Mouse (Mus musculus) neural tube, embryonic 14.5 days (tissue): ENCODE results near the gene Cby3. TPM values are rescaled to one million over a fixed set of nuclear protein-coding genes. Genes with fewer than 3 reads are reported as not detected.
"Not testable (repeated sequence)": the region's sequence is repeated elsewhere in the genome, so short reads cannot be mapped to it uniquely, and the experiment has no call there.

Experiments used
- ATAC-seq: fragments of 200-750 bp; cut with Nextera tagmentation; 2 replicates; pipeline ENCODE4 v1.8.0; 2017; ENCODE audit warnings: low read depth, mild to moderate bottlenecking, moderate TSS enrichment, moderate library complexity
- H3K27ac ChIP-seq: fragments of 300-500 bp; sonication (generic); 2 replicates; pipeline ENCODE4 v1.5.1; 2014; ENCODE audit warnings: low read depth, mild to moderate bottlenecking, control low read depth, low read length, moderate library complexity, mixed read lengths
- H3K27me3 ChIP-seq: fragments of 300-500 bp; sonication (generic); 2 replicates; pipeline ENCODE4 v1.6.1; 2014; ENCODE audit warnings: low read length; ENCODE audit not compliant: control insufficient read depth, insufficient read depth
- H3K36me3 ChIP-seq: fragments of 300-500 bp; sonication (generic); 2 replicates; pipeline ENCODE4 v1.6.1; 2014; ENCODE audit warnings: low read length, mixed read lengths; ENCODE audit not compliant: control insufficient read depth, insufficient read depth
- H3K4me1 ChIP-seq: fragments of 300-500 bp; sonication (generic); 2 replicates; pipeline ENCODE4 v1.6.1; 2014; ENCODE audit warnings: low read length; ENCODE audit not compliant: control insufficient read depth, insufficient read depth
- H3K4me2 ChIP-seq: fragments of 300-500 bp; sonication (generic); 2 replicates; pipeline ENCODE4 v1.6.1; 2014; ENCODE audit warnings: mild to moderate bottlenecking, low read depth, low read length, control low read depth
- H3K4me3 ChIP-seq: fragments of 300-500 bp; sonication (generic); 2 replicates; pipeline ENCODE4 v1.5.1; 2014; ENCODE audit warnings: low read depth, low read length, control low read depth, mixed read lengths
- H3K9ac ChIP-seq: fragments of 300-500 bp; sonication (generic); replicated peaks from 2 replicates; pipeline ENCODE4 v1.6.1; 2014; ENCODE audit warnings: low read depth, mild to moderate bottlenecking, control low read depth, low read length, mixed read lengths
- H3K9me3 ChIP-seq: fragments of 300-500 bp; sonication (generic); 2 replicates; pipeline ENCODE4 v1.6.1; 2016; ENCODE audit warnings: low read length; ENCODE audit not compliant: control insufficient read depth
- WGBS: fragments of 180-500 bp; shearing (Covaris S2); extraction: QIAGEN DNeasy Blood & Tissue Kit; methylation state at CpG from one replicate; pipeline ENCODE4 v1.1.7; 2014; 5-methylcytosine and 5-hydroxymethylcytosine counted together
- polyA plus RNA-seq: library from polyadenylated mRNA; unstranded; fragments of >200 nt; fragmentation: Nextera tagmentation; extraction: Ambion mirVana; gene quantifications from 2 replicates; pipeline ENCODE4 v1.2.1, GENCODE M21; 2014

Cby3 gene
- 0.81 and 0.92 TPM in 2 replicates for polyA plus RNA-seq

- no peaks in the 10 kb centered on the region for H3K4me1 ChIP-seq
- H3K27me3 ChIP-seq, result no peaks in the 10 kb centered on the region
- H3K4me3 ChIP-seq, result no peak within 1 kb of the TSS
- H3K4me2 ChIP-seq, result no peak within 1 kb of the TSS
- H3K36me3 ChIP-seq, result no peaks in the 10 kb centered on the region
- ATAC-seq, result no peak
- no peaks in the 10 kb centered on the region for H3K9me3 ChIP-seq
- H3K9ac ChIP-seq, result no peak within 1 kb of the TSS
- no peak within 1 kb of the TSS for H3K27ac ChIP-seq
Observed at GRCm38 (mm10) chr11:50354162-50354561, at the start of gene Cby3. Gene Cby3 (plus strand): TSS chr11:50354462.

DNA sequence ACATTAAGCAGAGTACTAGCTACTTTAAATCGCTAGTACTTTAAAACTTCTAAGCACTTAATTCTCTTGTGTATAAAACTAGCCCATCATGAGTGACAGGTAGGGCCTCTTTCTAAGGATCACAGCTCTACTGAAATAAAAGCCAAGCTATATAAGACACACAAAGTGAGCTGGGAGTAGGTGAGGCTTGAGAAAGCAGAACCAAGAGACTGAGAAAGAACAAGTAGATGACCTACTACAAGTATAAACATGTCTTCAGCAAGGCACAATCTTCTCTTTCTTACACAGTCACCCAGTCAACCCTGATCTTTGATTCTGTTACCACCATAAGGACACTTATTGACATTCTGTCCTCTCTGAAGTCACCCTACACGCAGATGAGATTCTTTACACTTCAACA lies 41.5 kb upstream of the Cby3 start:
- no peaks in the 10 kb centered on the region for H3K27me3 ChIP-seq
- ATAC-seq, result no peak
- WGBS, result 90% methylated on average over 2 of the region's 2 CpGs

DNA sequence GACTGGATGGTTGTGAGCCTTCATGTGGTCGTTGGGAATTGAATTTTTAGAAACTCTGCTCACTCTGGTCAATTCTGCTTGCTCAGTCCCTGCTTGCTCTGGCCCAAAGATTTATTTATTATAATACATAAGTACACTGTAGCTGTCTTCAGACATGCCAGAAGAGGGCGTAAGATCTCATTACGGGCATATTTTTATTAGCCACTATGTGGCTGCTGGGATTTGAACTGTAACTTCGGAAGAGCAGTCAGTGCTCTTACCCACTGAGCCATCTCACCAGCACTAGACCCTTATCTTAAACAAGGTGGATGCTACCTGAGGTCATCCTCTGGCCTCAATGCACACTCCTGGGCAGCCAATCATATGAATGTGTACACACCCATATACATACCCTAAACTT lies 34.9 kb upstream of the Cby3 start:
- not testable (repeated sequence) for H3K36me3 ChIP-seq, H3K27me3 ChIP-seq, H3K4me2 ChIP-seq, H3K27ac ChIP-seq, H3K9me3 ChIP-seq, ATAC-seq, H3K9ac ChIP-seq, H3K4me3 ChIP-seq
- H3K4me1 ChIP-seq, result peaks cover 21% of the 10 kb centered on the region
- 91% methylated on average over 4 of the region's 4 CpGs for WGBS

More for the DNA sequence above, 41.5 kb upstream of the Cby3 start:
- Histone ChIP-seq H3K4me3 (no peak overlapping the region), H3K4me1 (no peaks in the 10 kb centered on the region), H3K4me2 (no peak overlapping the region), H3K27ac (no peak overlapping the region), H3K9me3 (no peaks in the 10 kb centered on the region), H3K9ac (no peak overlapping the region), H3K36me3 (peaks cover 20% of the 10 kb centered on the region)

DNA sequence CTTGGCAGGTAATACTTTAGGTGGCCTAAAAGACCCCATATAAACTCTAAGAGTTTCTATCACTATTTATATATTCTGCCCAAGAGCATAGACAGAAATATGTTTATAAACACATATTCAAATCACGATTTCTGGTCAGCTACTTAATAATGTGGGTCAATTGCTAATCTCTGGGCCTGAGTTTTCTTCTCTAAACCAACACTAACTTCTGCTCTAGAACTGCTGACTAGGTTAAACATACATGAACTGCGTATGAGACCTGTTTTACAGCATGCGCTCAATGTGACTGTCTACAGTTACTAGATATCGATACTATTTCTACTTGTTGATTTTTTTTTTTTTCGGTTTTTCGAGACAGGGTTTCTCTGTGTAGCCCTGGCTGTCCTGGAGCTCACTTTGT lies 33.0 kb upstream of the Cby3 start:
- no peaks in the 10 kb centered on the region for H3K36me3 ChIP-seq
- no peaks in the 10 kb centered on the region for H3K9me3 ChIP-seq
- no peak overlapping the region for H3K4me2 ChIP-seq
- no peaks in the 10 kb centered on the region for H3K27me3 ChIP-seq
- no peak for ATAC-seq
- H3K4me1 ChIP-seq, result peaks cover 26% of the 10 kb centered on the region
- no peak overlapping the region for H3K9ac ChIP-seq
- H3K4me3 ChIP-seq, result no peak overlapping the region
- no peak overlapping the region for H3K27ac ChIP-seq
- 94% methylated on average over 6 of the region's 6 CpGs for WGBS

DNA sequence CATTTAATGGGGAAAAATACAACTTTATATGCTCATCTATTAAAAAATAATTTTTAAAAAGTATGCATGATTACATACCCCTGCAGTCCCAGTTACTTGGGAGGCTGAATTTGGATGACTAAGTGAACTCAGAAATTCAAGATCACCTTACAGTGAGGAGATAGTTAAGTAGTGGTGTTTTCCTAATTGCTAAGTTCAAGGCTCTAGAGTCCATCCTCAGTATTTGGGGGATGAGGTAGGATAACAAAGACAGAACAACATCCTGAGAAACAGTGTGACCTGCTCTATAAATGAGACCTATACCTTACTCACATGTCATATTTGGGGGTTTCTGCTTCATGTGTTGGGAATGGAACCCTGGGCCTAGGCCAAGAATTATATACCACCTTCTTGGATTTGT lies 31.9 kb upstream of the Cby3 start:
- H3K9ac ChIP-seq, result no peak overlapping the region
- no peak overlapping the region for H3K4me2 ChIP-seq
- no peaks in the 10 kb centered on the region for H3K36me3 ChIP-seq
- no peaks in the 10 kb centered on the region for H3K9me3 ChIP-seq
- peaks cover 34% of the 10 kb centered on the region for H3K4me1 ChIP-seq
- no peak overlapping the region for H3K4me3 ChIP-seq
- no peaks in the 10 kb centered on the region for H3K27me3 ChIP-seq
- no peak overlapping the region for H3K27ac ChIP-seq
- no peak for ATAC-seq

- no peaks in the 10 kb centered on the region for H3K9me3 ChIP-seq
- H3K27ac ChIP-seq, result no peak overlapping the region
- H3K4me3 ChIP-seq, result peak overlapping the region; percentile 94
- peaks cover 34% of the 10 kb centered on the region for H3K4me1 ChIP-seq
- no peaks in the 10 kb centered on the region for H3K27me3 ChIP-seq
- no peaks in the 10 kb centered on the region for H3K36me3 ChIP-seq
- no peak for ATAC-seq
- H3K9ac ChIP-seq, result 0 out of 2 replicates have a peak overlapping the region, but pooled peaks have one; percentile 16
- 33% methylated on average over 1 of the region's 1 CpGs for WGBS
- H3K4me2 ChIP-seq, result peak overlapping the region; percentile 92
Observed at GRCm38 (mm10) chr11:50323843-50324242, 30.4 kb upstream of the Cby3 start.

DNA sequence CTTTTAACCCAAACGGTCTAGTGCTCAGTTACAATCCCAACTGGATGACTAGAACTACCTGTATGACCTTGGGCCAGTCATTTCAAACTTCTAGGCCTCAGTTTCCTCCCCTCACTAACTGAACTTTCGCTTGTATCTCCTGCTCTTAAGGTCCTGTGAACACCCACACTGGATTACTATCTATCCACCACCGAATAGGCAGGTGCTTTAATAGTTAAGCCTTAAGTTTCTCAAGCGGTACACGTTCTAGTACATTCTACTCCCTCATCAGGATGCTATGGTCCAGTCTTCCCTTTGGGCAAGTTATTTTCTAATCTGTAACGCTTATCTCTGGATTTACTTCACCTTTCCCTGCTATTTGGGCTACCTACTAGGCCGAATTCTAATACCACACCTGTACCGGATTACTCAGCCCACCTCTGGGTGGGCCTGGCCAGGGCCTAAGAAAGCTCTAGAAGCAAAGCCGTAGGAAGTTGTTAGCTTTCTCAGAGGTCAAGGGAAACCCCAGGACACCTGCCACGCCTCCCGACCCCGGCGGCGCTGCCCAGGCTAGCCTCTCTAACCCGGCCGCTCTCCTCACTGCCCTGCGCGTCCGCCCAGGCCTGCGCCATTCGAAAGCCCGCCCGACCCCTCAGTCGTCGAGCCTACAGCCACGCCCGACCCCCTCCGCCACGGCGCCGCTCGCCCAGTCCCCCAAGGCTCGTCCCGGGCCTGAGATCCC lies 29.4 kb upstream of the Cby3 start:
- Histone ChIP-seq H3K4me2 (peak overlapping the region; percentile 92), H3K27me3 (no peaks in the 10 kb centered on the region), H3K4me3 (peak overlapping the region; percentile 94), H3K27ac (peak overlapping the region; percentile 91), H3K36me3 (no peaks in the 10 kb centered on the region), H3K9ac (peak overlapping the region; percentile 94), H3K4me1 (peaks cover 34% of the 10 kb centered on the region), H3K9me3 (no peaks in the 10 kb centered on the region)
- 3% methylated on average over 28 of the region's 34 CpGs for WGBS
- no peak; the same call in 1 of the 2 replicates for ATAC-seq

GRCm38 (mm10) chr11:50325496-50326301 lies 28.6 kb upstream of the Cby3 start, which contains the start of gene Canx:
Gene Canx (minus strand): TSS chr11:50325673.
- Histone ChIP-seq H3K9ac (peak within 1 kb of the TSS; percentile 94), H3K4me3 (peak within 1 kb of the TSS; percentile 94), H3K36me3 (no peaks in the 10 kb centered on the region), H3K27me3 (no peaks in the 10 kb centered on the region), H3K4me2 (peak within 1 kb of the TSS; percentile 92), H3K9me3 (no peaks in the 10 kb centered on the region), H3K27ac (peak within 1 kb of the TSS; percentile 91), H3K4me1 (peaks cover 34% of the 10 kb centered on the region)
- peak; percentile 98 for ATAC-seq
- under 1% methylated on average over 64 of the region's 64 CpGs for WGBS
